Mouse (Mus musculus) ES-Bruce4 (cell line): ENCODE measurements around the gene Gm49325.

Experiments
- CTCF ChIP-seq: IDR thresholded peaks from one replicate; pipeline ENCODE4 v1.8.1; 2011; ENCODE audit warnings: low read depth, low read length
- EP300 ChIP-seq: IDR thresholded peaks from 2 replicates; pipeline ENCODE4 v1.6.1; 2011; ENCODE audit warnings: low read depth, low read length; ENCODE audit not compliant: insufficient read depth
- POLR2A ChIP-seq: IDR thresholded peaks from one replicate; pipeline ENCODE4 v1.8.1; 2011; ENCODE audit warnings: low read length; ENCODE audit not compliant: insufficient read depth

GRCm38 (mm10) chr10:77603021-77603420 lies 3.0 kb upstream of the Gm49325 start:
- TF ChIP-seq EP300: peak; percentile 91
- no peak for TF ChIP-seq POLR2A
- TF ChIP-seq CTCF: no peak
